Mouse (Mus musculus) ES-E14 (cell line): ENCODE measurements around the gene Ppox. TPM values are rescaled to one million over a fixed set of nuclear protein-coding genes. Genes with fewer than 3 reads are reported as not detected.

Experiments
- DNase-seq: peaks from one replicate; pipeline ENCODE4 v3.0.0-alpha.2; 2013; ENCODE audit warnings: low read depth, low spot score
- H3K27ac ChIP-seq: 2 replicates; pipeline ENCODE4 v1.5.1; 2012; ENCODE audit warnings: low read depth, mild to moderate bottlenecking, low read length, moderate library complexity, mixed read lengths; ENCODE audit not compliant: poor library complexity, insufficient read depth, severe bottlenecking
- H3K36me3 ChIP-seq: 2 replicates; pipeline ENCODE4 v1.6.1; 2012; ENCODE audit warnings: mild to moderate bottlenecking, low read length, moderate library complexity, mixed read lengths; ENCODE audit not compliant: control insufficient read depth, poor library complexity, insufficient read depth, severe bottlenecking
- H3K4me1 ChIP-seq, 2 experiments: fragments of 150-350 bp in 1 of 2; sonication (generic) in 1 of 2; 2 replicates each; pipeline ENCODE4 v1.6.1; 2012; ENCODE audit warnings: low read length in 2 of 2, mild to moderate bottlenecking in 1 of 2, mixed read lengths in 1 of 2; ENCODE audit not compliant: control insufficient read depth in 2 of 2, insufficient read depth in 2 of 2, poor library complexity in 1 of 2
- H3K4me3 ChIP-seq, 2 experiments: fragments of 150-350 bp in 1 of 2; sonication (generic) in 1 of 2; 2 replicates each; pipeline ENCODE4 v1.5.1; 2012; ENCODE audit warnings: low read length in 2 of 2, low read depth in 1 of 2, mild to moderate bottlenecking in 1 of 2, mixed read lengths in 1 of 2; ENCODE audit not compliant: insufficient read depth in 1 of 2, poor library complexity in 1 of 2, severe bottlenecking in 1 of 2
- H3K9ac ChIP-seq: 2 replicates; pipeline ENCODE4 v1.6.1; 2012; ENCODE audit warnings: low read depth, mild to moderate bottlenecking, low read length, mixed read lengths; ENCODE audit not compliant: poor library complexity, insufficient read depth, severe bottlenecking
- H3K9me3 ChIP-seq: fragments of 150-350 bp; sonication (generic); 2 replicates; pipeline ENCODE4 v1.6.1; 2012; ENCODE audit warnings: low read depth, mild to moderate bottlenecking, low read length; ENCODE audit not compliant: control insufficient read depth, insufficient read depth
- CHD2 ChIP-seq: IDR thresholded peaks from 2 replicates; pipeline ENCODE4 v1.6.1; 2014; ENCODE audit warnings: mild to moderate bottlenecking, low read depth, low read length, inconsistent platforms
- HCFC1 ChIP-seq: IDR thresholded peaks from 2 replicates; pipeline ENCODE4 v1.6.1; 2012; ENCODE audit warnings: low read length, inconsistent platforms, borderline replicate concordance; ENCODE audit not compliant: insufficient read depth
- MAFK ChIP-seq: IDR thresholded peaks from 2 replicates; pipeline ENCODE4 v1.6.1; 2014; ENCODE audit warnings: mild to moderate bottlenecking, low read depth, low read length, inconsistent platforms; ENCODE audit not compliant: insufficient read depth
- ZC3H11A ChIP-seq: IDR thresholded peaks from 2 replicates; pipeline ENCODE4 v1.6.1; 2012; ENCODE audit warnings: low read depth, mild to moderate bottlenecking, inconsistent platforms, low read length, borderline replicate concordance
- ZNF384 ChIP-seq: IDR thresholded peaks from 2 replicates; pipeline ENCODE4 v1.6.1; 2012; ENCODE audit warnings: low read depth, low read length, inconsistent platforms
- in situ Hi-C, 2 experiments: fragments of 600-800 bp; cut with MboI; formaldehyde crosslinking; loops; one replicate each; pipeline ENCODE4 v1.15.1; 2025; ENCODE audit warnings: low sequenced_read_pairs in 2 of 2, inconsistent platforms in 1 of 2; ENCODE audit not compliant: unreplicated experiment in 2 of 2
- total RNA-seq: library from RNA; depleted of rRNA; stranded (reverse); fragments of 300-350 nt; gene quantifications from 2 replicates; pipeline ENCODE4 v1.2.3, GENCODE M21; 2012

The Ppox gene
- total RNA-seq, 1 experiment: 15.5 TPM

GRCm38 (mm10) chr1:171231844-171232243 lies 49.1 kb downstream of the Ppox start:
- H3K9ac ChIP-seq: no peak overlapping the region
- peaks cover 13% of the 10 kb centered on the region for H3K36me3 ChIP-seq
- no peak overlapping the region for H3K4me3 ChIP-seq
- in situ Hi-C loops: loop anchor here in 1 of 2 experiments (25.0 kb wide), 1 partner anchor 345 kb away; the partner anchor contains the start of genes Dusp12 and Gm26620
- no peaks in the 10 kb centered on the region for H3K9me3 ChIP-seq
- peaks cover 0 to 8% of the 10 kb centered on the region in 2 experiments; a peak in 1 of 4 replicates for H3K4me1 ChIP-seq
- H3K27ac ChIP-seq: no peak overlapping the region
- DNase-seq: no peak
- TF ChIP-seq ZC3H11A: no peak
- TF ChIP-seq HCFC1: no peak
- TF ChIP-seq MAFK: no peak
- no peak for TF ChIP-seq ZNF384
- TF ChIP-seq CHD2: no peak

GRCm38 (mm10) chr1:171230215-171230614 lies 50.8 kb downstream of the Ppox start:
- H3K36me3 ChIP-seq: peaks cover 3% of the 10 kb centered on the region
- H3K9me3 ChIP-seq: no peaks in the 10 kb centered on the region
- H3K4me3 ChIP-seq: no peak overlapping the region
- peaks cover 0 to 8% of the 10 kb centered on the region in 2 experiments; a peak in 1 of 4 replicates for H3K4me1 ChIP-seq
- DNase-seq: no peak
- no peak overlapping the region for H3K27ac ChIP-seq
- in situ Hi-C loops: loop anchor here in 1 of 2 experiments (25.0 kb wide), 1 partner anchor 343 kb away; the partner anchor contains the start of genes Dusp12 and Gm26620
- TF ChIP-seq ZC3H11A (no peak), CHD2 (no peak), HCFC1 (no peak), ZNF384 (no peak), MAFK (no peak)
- H3K9ac ChIP-seq: no peak overlapping the region

GRCm38 (mm10) chr1:171229750-171230149 lies 51.2 kb downstream of the Ppox start:
- Histone ChIP-seq H3K36me3 (peaks cover under 1% of the 10 kb centered on the region), H3K9ac (no peak overlapping the region), H3K4me1 (peaks cover 0 to 10% of the 10 kb centered on the region in 2 experiments; a peak in 1 of 4 replicates), H3K4me3 (no peak overlapping the region), H3K27ac (no peak overlapping the region), H3K9me3 (no peaks in the 10 kb centered on the region)
- DNase-seq: no peak
- in situ Hi-C loops: loop anchor here in 1 of 2 experiments (25.0 kb wide), 1 partner anchor 342 kb away; the partner anchor contains the start of genes Dusp12 and Gm26620
- TF ChIP-seq ZC3H11A (no peak), HCFC1 (no peak), ZNF384 (no peak), MAFK (no peak), CHD2 (no peak)

GRCm38 (mm10) chr1:171227879-171228278 lies 53.1 kb downstream of the Ppox start:
- Histone ChIP-seq H3K27ac (no peak overlapping the region), H3K4me1 (peaks cover 0 to 10% of the 10 kb centered on the region in 2 experiments; a peak in 1 of 4 replicates), H3K36me3 (no peaks in the 10 kb centered on the region), H3K4me3 (no peak overlapping the region), H3K9me3 (no peaks in the 10 kb centered on the region), H3K9ac (no peak overlapping the region)
- in situ Hi-C loops: loop anchor here in 1 of 2 experiments (25.0 kb wide), 1 partner anchor 341 kb away; the partner anchor contains the start of genes Dusp12 and Gm26620
- no peak for TF ChIP-seq ZNF384
- no peak for TF ChIP-seq MAFK
- TF ChIP-seq ZC3H11A: no peak
- no peak for TF ChIP-seq HCFC1
- no peak for TF ChIP-seq CHD2
- DNase-seq: no peak
